Mouse (Mus musculus) pancreas, adult 10 weeks (tissue): ENCODE results near the gene Kif2a. TPM values are rescaled to one million over a fixed set of nuclear protein-coding genes. Genes with fewer than 3 reads are reported as not detected.

Experiments used
- polyA plus RNA-seq: library from polyadenylated mRNA; stranded (reverse); fragments of 350-450 nt; fragmentation: Illumina TruSeq; extraction: RNeasy Lipid Tissue Mini Kit (QIAGEN cat#74804); gene quantifications from one replicate; pipeline ENCODE4 v1.2.3, GENCODE M21; 2015; ENCODE audit warnings: low read depth, low replicate concordance; ENCODE audit not compliant: insufficient read depth

The Kif2a gene
- 7.8 TPM for polyA plus RNA-seq

DNA sequence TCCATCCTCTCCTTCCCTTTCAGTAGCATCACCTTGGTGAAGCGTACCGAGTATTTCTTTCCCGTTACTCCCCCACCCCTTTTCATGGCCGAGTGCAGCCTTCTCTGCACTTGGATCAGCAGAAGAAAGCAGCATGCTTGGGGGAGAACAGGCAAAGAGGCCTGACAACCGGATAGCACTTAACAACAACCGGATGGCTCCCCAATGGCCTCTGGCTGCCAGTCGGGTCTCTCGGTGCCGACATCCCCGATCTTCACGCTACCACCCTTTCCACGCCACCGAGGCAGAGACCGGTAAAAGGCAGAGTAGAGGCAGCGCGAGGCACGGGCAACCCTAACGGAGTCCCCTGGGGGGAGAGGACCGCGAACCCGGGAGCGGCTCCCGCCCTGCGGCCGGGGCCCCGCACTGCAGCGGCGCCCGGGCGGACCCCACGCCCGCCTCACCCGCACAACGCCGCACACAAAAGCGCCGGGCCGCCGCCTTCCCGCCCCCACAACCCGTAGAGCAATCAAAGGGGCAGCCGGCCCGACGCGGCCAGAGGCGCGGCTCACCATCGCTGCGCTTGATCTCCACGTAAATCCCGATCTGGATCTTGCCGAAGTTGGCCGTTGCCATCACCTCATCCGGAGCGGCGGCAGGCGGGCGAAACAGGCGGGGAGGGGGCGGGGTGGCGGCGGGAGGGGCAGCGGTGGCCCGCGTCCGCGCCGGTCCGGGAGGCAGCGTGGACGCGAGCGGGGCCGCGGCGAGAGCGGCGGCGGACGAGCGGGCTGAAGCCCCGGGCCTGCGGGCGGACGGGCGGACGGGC lies at the start of gene Kif2a:
Kif2a (minus strand) TSS at position 666 of the 805 bp plus-strand sequence.

DNA sequence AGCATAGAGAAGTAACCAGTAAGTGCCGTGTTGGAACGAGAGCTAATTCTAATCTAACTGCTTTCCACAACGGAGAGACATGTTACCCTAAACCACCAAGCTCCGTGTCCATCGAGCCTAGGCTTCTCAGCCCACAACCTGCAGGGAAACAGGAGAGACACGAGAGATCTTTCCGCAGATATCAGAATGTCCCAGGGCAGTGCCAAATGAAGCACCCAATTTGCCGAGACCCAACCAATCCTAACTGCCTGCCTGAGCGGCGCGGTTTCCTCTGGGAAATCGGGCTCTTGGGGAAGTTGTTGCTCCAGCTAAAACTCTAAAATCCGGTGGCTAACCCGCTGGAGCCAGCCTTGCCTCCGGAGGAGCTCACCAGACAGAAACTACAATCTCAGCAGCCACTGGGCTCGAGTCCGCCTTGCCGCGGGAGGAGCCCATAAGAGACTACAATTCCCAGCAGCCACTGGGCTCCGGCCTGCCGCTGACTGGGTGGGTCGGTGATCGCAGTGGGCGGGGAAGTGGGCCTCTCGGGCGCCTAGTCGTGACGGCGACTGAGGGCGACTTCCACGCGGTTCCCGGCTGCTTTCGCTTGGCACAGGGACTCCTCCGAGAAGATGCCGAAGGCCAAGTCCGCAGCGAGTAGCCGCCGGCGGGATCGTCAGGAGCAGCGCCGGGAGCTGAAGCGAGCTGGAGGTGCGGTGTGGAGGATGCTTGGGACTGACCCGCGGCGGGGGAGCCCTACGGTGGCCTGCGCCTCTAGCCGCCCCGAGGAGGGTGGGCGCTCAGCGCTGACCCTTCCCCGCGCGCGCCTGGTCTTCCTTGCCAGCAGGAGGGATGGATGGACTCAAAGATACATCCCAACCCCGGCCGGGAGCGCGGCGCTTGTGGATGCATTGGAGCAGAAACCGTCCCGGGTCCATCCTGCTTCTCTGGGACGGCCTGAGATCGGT lies 75.1 kb downstream of the Kif2a start, which contains the start of gene Dimt1:
Dimt1 (plus strand) TSS at position 534 of the 947 bp plus-strand sequence.

DNA sequence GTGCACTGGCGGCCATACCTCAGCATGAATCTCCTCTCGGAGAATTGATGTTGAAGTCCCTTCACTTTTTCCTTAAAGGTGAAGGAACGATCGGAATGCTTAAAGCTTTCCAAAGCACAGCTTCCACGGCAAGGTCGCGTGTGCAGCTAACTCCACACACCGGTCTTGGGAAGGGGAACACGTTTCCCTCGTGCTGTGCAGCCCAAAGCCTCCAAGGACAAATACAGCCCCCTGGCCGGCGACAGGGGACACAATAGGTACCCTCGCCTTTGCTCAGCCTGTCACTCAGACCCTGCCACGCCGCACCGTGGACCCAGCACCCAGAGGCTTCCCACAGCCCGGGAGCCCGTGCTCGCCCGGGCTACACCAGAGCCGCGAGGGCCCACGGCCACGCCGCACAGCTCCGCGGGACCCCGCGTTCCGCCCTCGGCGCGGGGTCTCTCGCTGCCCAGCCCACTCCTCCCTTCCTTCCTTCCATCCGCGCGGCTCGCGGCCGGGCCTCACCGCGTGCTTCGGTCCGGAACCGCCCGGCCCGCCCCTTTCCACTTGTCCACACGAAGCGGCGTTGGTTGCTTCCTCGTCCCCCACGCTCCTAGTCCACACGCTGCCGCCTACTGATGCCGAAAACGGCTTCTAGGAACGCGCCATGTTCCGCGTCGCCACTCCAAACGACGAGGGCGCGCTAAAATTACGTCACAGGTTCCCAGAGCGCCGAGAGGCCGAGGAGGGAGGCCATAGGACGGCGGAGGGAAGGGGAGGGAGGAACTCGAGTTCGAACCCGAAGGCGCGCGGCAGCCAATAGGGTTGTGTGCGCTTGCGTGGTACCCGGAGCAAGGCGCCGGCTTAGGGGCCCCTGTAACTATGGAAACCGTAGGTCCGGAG lies 85.4 kb downstream of the Kif2a start, which contains the start of gene Ipo11:
Ipo11 (minus strand) TSS at position 703 of the 882 bp plus-strand sequence.

Other genes starting within 250 kb of the Kif2a start
- 5.4 TPM for gene Ipo11, start 85.2 kb downstream of the Kif2a start, polyA plus RNA-seq
- 3.1 TPM for gene Dimt1, start 75.0 kb downstream of the Kif2a start, polyA plus RNA-seq